Mouse (Mus musculus) lung, adult 2 months (tissue): ENCODE results near the gene Adam30.

ENCODE experiments used
- CTCF ChIP-seq: fragments of 200-500 bp; IDR thresholded peaks from 2 replicates; pipeline ENCODE4 v1.5.1; 2011; ENCODE audit warnings: mild to moderate bottlenecking, low read length, control low read depth; ENCODE audit not compliant: insufficient read depth
- POLR2A ChIP-seq: fragments of 200-500 bp; IDR thresholded peaks from 2 replicates; pipeline ENCODE4 v1.6.1; 2011; ENCODE audit warnings: low read depth, mild to moderate bottlenecking, control low read depth, low read length, borderline replicate concordance; ENCODE audit errors: extremely low read depth

DNA sequence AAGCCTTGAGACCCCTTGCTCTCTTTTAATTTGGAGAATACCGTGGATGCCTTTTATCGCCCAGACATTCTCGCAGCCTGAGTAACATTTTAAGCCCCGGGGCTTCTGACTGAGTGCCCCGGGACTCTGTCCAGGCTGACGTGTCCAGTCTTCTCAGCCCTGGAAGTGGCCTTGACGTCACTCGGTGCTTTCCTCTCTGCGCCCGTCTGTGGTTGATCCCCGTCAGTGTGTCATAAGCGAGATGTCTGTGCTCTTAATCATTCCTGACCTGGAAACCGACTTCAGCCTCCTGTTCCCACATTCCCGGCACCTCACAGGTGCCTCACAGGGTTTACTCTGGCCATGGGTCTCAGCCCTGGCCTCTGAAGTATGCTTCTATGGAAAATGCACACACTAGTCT lies 12.7 kb upstream of the Adam30 start:
- TF ChIP-seq POLR2A (no peak), CTCF (no peak)
